Mouse (Mus musculus) hindbrain, embryonic 12.5 days (tissue): Measurements from ENCODE around the gene Ica1. TPM values are rescaled to one million over a fixed set of nuclear protein-coding genes. Genes with fewer than 3 reads are reported as not detected.

Experiments used
- ATAC-seq: fragments of 200-750 bp; cut with Nextera tagmentation; 2 replicates; pipeline ENCODE4 v1.8.0; 2017; ENCODE audit warnings: moderate TSS enrichment; ENCODE audit not compliant: low FRiP score
- H3K27ac ChIP-seq: fragments of 300-500 bp; sonication (generic); 2 replicates; pipeline ENCODE4 v1.5.1; 2016; ENCODE audit warnings: mild to moderate bottlenecking
- H3K27me3 ChIP-seq: fragments of 300-500 bp; sonication (generic); 2 replicates; pipeline ENCODE4 v1.6.1; 2016; ENCODE audit warnings: mild to moderate bottlenecking
- H3K36me3 ChIP-seq: fragments of 300-500 bp; sonication (generic); 2 replicates; pipeline ENCODE4 v1.6.1; 2016; ENCODE audit warnings: mild to moderate bottlenecking
- H3K4me1 ChIP-seq: fragments of 300-500 bp; sonication (generic); 2 replicates; pipeline ENCODE4 v1.6.1; 2016
- H3K4me2 ChIP-seq: fragments of 300-500 bp; sonication (generic); replicated peaks from 2 replicates; pipeline ENCODE4 v1.6.1; 2016; ENCODE audit warnings: mild to moderate bottlenecking
- H3K4me3 ChIP-seq: fragments of 300-500 bp; sonication (generic); 2 replicates; pipeline ENCODE4 v1.5.1; 2016; ENCODE audit warnings: mild to moderate bottlenecking
- H3K9ac ChIP-seq: fragments of 300-500 bp; sonication (generic); 2 replicates; pipeline ENCODE4 v1.6.1; 2016; ENCODE audit warnings: mild to moderate bottlenecking, moderate library complexity
- H3K9me3 ChIP-seq: fragments of 300-500 bp; sonication (generic); replicated peaks from 2 replicates; pipeline ENCODE4 v1.6.1; 2016; ENCODE audit warnings: mild to moderate bottlenecking
- WGBS: fragments of 180-500 bp; shearing (Covaris S2); methylation state at CpG from one replicate; pipeline ENCODE4 v1.1.7; 2016; 5-methylcytosine and 5-hydroxymethylcytosine counted together
- polyA plus RNA-seq: library from polyadenylated mRNA; unstranded; fragments of >200 nt; fragmentation: Nextera tagmentation; extraction: Ambion mirVana; gene quantifications from 2 replicates; pipeline ENCODE4 v1.2.1, GENCODE M21; 2016

The Ica1 gene
- polyA plus RNA-seq, 1 experiment from 2014 or later: 32.8 TPM

- Histone ChIP-seq H3K4me1 (no peaks in the 10 kb centered on the region), H3K27me3 (no peaks in the 10 kb centered on the region), H3K27ac (no peak overlapping the region), H3K36me3 (no peaks in the 10 kb centered on the region), H3K9me3 (no peaks in the 10 kb centered on the region), H3K4me3 (no peak overlapping the region), H3K9ac (no peak overlapping the region), H3K4me2 (no peak overlapping the region)
- ATAC-seq: peak; percentile 78
- WGBS: 59% methylated on average over 6 of the region's 6 CpGs
Observed at GRCm38 (mm10) chr6:8668013-8668811, 110.1 kb downstream of the Ica1 start.

DNA sequence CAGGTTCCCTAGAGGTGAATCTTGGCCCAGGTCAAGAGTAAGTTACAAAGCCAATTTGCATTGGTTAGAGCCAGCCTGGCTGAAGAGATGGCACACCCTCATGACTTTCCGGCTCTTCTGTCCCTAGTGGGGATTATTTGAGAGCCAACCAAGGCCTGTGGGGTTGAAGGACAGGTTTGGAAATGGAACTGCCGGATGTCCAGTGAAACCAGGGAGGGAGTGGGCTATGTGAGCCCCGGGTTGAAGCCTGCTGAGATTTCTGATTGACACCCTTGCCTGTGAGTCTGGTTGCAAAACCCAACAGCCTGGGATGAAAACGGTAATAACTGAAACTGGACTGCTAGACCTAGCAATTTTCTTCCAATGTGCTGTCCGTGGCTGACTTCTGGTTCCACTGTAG lies 112.5 kb downstream of the Ica1 start:
- 91% methylated on average over 5 of the region's 5 CpGs for WGBS
- no peak for ATAC-seq
- H3K27me3 ChIP-seq: no peaks in the 10 kb centered on the region

DNA sequence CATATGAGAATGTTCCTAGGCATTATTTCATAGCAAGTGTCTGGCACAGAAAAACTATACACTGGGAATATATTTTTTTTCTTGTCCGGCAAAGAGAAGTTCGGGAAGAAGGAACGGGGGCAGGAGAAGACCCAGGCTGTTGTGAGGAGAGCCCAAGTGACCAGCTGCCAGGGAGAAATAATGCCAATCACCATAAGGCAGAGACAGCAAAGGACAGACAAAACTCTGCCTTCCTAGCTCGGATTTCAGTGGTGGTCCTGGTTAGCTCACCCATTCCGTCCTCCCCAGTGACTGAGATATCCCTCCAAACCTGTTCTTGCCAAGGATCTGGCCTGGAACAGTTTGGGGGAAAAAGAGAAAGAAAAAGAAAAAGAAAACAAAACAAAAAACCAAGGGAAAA lies 113.3 kb downstream of the Ica1 start:
- 88% methylated on average over 5 of the region's 5 CpGs for whole genome bisulfite sequencing
- no peaks in the 10 kb centered on the region for H3K36me3 ChIP-seq
- no peak overlapping the region for H3K9ac ChIP-seq
- no peak overlapping the region for H3K4me2 ChIP-seq
- no peak for ATAC-seq
- peaks cover 14% of the 10 kb centered on the region; the same call in 1 of the 2 replicates for H3K4me1 ChIP-seq
- H3K9me3 ChIP-seq: no peaks in the 10 kb centered on the region
- no peak overlapping the region for H3K27ac ChIP-seq
- no peak overlapping the region for H3K4me3 ChIP-seq
- no peaks in the 10 kb centered on the region for H3K27me3 ChIP-seq

More for the DNA sequence above, 112.5 kb downstream of the Ica1 start:
- peaks cover 13% of the 10 kb centered on the region; the same call in 1 of the 2 replicates for H3K4me1 ChIP-seq
- H3K4me3 ChIP-seq: no peak overlapping the region
- H3K9me3 ChIP-seq: no peaks in the 10 kb centered on the region
- H3K27ac ChIP-seq: no peak overlapping the region
- H3K4me2 ChIP-seq: no peak overlapping the region
- no peaks in the 10 kb centered on the region for H3K36me3 ChIP-seq
- no peak overlapping the region for H3K9ac ChIP-seq

DNA sequence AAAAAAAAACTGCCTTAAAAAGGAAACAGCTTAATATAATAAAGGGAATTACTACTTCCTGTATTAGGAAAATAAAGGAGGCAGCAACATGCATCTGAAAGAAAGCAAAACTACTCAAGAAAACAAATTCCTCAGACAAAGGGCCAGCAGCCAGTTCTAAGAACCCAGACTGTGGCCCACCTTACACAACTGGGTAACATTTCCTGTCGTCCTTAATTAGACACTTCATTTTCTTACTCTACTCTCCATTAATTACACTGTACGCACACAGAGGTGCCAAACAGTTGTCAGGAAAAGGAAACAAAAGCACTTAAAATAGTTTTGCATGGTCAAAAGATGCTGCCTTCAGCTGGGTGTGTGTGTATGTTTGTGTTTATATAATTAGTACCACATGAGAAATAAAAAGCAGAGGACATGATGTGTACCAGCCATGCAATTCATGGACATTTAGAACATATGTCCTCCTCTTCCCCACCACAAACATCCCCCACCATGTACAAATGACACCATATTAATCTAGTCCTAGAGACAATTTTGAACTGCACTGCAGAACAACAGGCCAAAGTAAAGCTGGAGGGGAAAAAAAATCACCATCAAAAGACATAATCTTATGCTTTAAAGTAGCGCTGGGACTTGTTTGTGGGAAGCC lies 115.1 kb downstream of the Ica1 start:
- no peak for ATAC-seq
- 68% methylated on average over 3 of the region's 3 CpGs for WGBS
- H3K9me3 ChIP-seq: no peaks in the 10 kb centered on the region

DNA sequence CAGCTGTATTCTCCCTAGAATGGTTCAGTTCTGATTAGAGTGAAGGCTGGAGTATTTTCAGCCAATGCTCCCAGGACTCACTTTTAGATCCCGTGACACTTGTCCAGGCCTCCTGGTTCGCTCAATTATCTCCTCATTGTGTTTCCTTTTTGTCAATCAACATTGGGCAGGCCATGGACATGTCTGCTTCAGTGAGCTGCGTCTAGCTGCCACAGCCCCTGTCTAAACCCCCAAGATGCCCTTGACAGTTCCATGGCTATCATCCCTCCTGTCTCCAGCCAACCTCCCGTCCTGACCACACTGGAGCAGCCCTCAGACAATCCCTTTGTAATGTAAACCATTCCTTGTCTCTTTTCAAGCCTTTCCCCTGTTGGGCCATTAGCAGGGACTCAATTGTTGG lies 116.9 kb downstream of the Ica1 start:
- no peak overlapping the region for H3K4me2 ChIP-seq
- H3K27ac ChIP-seq: peak overlapping the region; percentile 24
- H3K9ac ChIP-seq: no peak overlapping the region
- H3K9me3 ChIP-seq: no peaks in the 10 kb centered on the region
- ATAC-seq: peak; percentile 55
- 18% methylated on average over 4 of the region's 4 CpGs for WGBS
- H3K4me3 ChIP-seq: no peak overlapping the region
- H3K27me3 ChIP-seq: no peaks in the 10 kb centered on the region
- H3K36me3 ChIP-seq: no peaks in the 10 kb centered on the region
- peaks cover 20% of the 10 kb centered on the region; the same call in 1 of the 2 replicates for H3K4me1 ChIP-seq

More for the DNA sequence above, 115.1 kb downstream of the Ica1 start:
- H3K36me3 ChIP-seq: no peaks in the 10 kb centered on the region
- H3K27ac ChIP-seq: no peak overlapping the region
- peaks cover 20% of the 10 kb centered on the region; the same call in 1 of the 2 replicates for H3K4me1 ChIP-seq
- H3K4me2 ChIP-seq: no peak overlapping the region
- no peak overlapping the region for H3K9ac ChIP-seq
- no peaks in the 10 kb centered on the region for H3K27me3 ChIP-seq
- no peak overlapping the region for H3K4me3 ChIP-seq

- H3K4me3 ChIP-seq: no peak overlapping the region
- no peaks in the 10 kb centered on the region for H3K27me3 ChIP-seq
- no peak overlapping the region for H3K27ac ChIP-seq
- no peak overlapping the region for H3K9ac ChIP-seq
- no peaks in the 10 kb centered on the region for H3K36me3 ChIP-seq
- H3K4me1 ChIP-seq: peaks cover 20% of the 10 kb centered on the region; the same call in 1 of the 2 replicates
- no peaks in the 10 kb centered on the region for H3K9me3 ChIP-seq
- 80% methylated on average over 2 of the region's 2 CpGs for WGBS
- no peak for ATAC-seq
- H3K4me2 ChIP-seq: no peak overlapping the region
Observed at GRCm38 (mm10) chr6:8660076-8660475, 118.2 kb downstream of the Ica1 start.

DNA sequence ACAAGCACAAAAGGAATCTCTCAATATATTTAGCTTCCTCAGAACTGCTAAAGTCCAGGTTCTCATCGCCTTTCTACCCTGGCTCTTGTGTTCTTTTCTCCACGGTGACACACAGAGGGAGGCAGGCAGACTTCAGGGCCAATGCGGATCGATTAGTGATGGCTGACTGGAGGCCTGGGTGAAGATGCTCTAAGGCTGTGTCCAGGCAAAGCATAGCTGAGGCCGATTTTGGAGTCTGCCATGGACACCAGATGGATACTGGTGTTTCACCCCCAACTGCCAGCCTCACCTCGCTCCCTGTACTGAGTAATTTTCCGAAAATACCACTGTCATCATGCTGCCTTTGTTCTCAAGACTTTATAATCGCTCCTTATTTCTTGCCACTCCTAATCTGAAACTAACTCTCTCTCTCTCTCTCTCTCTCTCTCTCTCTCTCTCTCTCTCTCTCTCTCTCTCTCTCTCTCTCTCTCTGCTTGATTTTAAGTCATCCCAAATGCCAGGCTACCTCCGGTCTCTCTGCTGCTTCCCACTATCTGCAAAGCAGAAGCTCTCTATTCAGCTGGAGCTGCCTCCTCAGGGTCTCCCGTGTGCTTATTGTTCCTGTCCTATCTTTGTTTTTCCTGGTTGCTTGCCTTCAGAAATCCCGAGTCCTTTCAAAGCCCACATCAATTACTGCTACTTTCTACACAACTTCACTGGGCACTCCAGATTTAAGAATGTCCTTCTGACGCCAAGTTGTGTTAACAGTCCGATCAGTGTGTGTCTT lies 118.9 kb downstream of the Ica1 start:
- Histone ChIP-seq H3K9ac (no peak overlapping the region), H3K27ac (peak overlapping the region; percentile 40), H3K4me1 (peaks cover 20% of the 10 kb centered on the region; the same call in 1 of the 2 replicates), H3K27me3 (no peaks in the 10 kb centered on the region), H3K36me3 (no peaks in the 10 kb centered on the region), H3K9me3 (no peaks in the 10 kb centered on the region), H3K4me2 (peak overlapping the region; percentile 32), H3K4me3 (no peak overlapping the region)
- 31% methylated on average over 13 of the region's 13 CpGs for WGBS
- peak; percentile 78 for ATAC-seq

GRCm38 (mm10) chr6:8658431-8658830 lies 119.9 kb downstream of the Ica1 start:
- WGBS: 76% methylated on average over 4 of the region's 4 CpGs
- no peak for ATAC-seq

GRCm38 (mm10) chr6:8657459-8657858 lies 120.8 kb downstream of the Ica1 start:
- no peaks in the 10 kb centered on the region for H3K27me3 ChIP-seq
- H3K36me3 ChIP-seq: no peaks in the 10 kb centered on the region
- WGBS: 66% methylated on average over 3 of the region's 3 CpGs
- no peak overlapping the region for H3K4me3 ChIP-seq
- no peak for ATAC-seq
- no peaks in the 10 kb centered on the region for H3K9me3 ChIP-seq
- no peak overlapping the region for H3K9ac ChIP-seq
- peaks cover 16% of the 10 kb centered on the region; the same call in 1 of the 2 replicates for H3K4me1 ChIP-seq
- no peak overlapping the region for H3K4me2 ChIP-seq
- no peak overlapping the region for H3K27ac ChIP-seq

More at GRCm38 (mm10) chr6:8658431-8658830, 119.9 kb downstream of the Ica1 start:
- Histone ChIP-seq H3K4me3 (no peak overlapping the region), H3K9me3 (no peaks in the 10 kb centered on the region), H3K36me3 (no peaks in the 10 kb centered on the region), H3K27me3 (no peaks in the 10 kb centered on the region), H3K4me2 (no peak overlapping the region), H3K9ac (no peak overlapping the region), H3K4me1 (peaks cover 20% of the 10 kb centered on the region; the same call in 1 of the 2 replicates), H3K27ac (no peak overlapping the region)

GRCm38 (mm10) chr6:8655454-8655853 lies 122.8 kb downstream of the Ica1 start:
- Histone ChIP-seq H3K9me3 (no peaks in the 10 kb centered on the region), H3K9ac (no peak overlapping the region), H3K27me3 (no peaks in the 10 kb centered on the region), H3K4me2 (no peak overlapping the region), H3K4me3 (no peak overlapping the region), H3K36me3 (no peaks in the 10 kb centered on the region), H3K4me1 (0 out of 2 replicates have a peak, but pooled peaks cover 5% of the 10 kb centered on the region), H3K27ac (no peak overlapping the region)
- no peak for ATAC-seq
- WGBS: 80% methylated on average over 2 of the region's 2 CpGs

GRCm38 (mm10) chr6:8650413-8650812 lies 127.9 kb downstream of the Ica1 start:
- 92% methylated on average over 7 of the region's 7 CpGs for WGBS
- ATAC-seq: no peak
- no peaks in the 10 kb centered on the region for H3K27me3 ChIP-seq
- no peak overlapping the region for H3K4me3 ChIP-seq
- no peaks in the 10 kb centered on the region; the same call in 1 of the 2 replicates for H3K4me1 ChIP-seq
- H3K4me2 ChIP-seq: no peak overlapping the region
- H3K9me3 ChIP-seq: no peaks in the 10 kb centered on the region
- no peak overlapping the region for H3K9ac ChIP-seq
- no peaks in the 10 kb centered on the region for H3K36me3 ChIP-seq
- no peak overlapping the region for H3K27ac ChIP-seq

DNA sequence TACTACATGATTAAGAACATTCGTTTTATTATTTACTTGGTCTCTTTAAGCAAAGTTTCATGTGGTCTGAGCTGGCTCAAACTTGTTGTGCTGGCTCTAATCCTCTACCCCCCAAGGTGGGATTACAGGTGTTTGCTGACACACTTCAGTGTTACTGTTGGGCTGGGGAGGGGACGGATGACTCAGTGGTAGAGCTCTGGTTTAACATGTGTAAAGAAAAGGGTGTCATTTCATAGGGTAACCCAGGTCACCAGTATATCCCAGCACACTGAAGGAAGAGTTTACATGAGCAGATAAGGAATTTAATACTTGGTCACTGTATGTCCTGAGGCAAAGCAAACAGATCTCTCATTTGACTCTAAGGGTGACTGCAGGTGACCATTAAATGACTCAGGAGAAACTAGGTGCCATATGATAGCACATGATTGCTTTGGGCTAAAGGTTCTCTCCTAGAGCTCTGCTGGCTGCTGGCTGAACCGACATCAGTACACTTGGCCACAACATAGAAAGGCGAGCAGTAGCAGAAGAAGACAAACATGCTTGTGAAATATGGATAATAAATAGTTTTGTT lies 128.9 kb downstream of the Ica1 start:
- Histone ChIP-seq H3K36me3 (no peaks in the 10 kb centered on the region), H3K4me2 (no peak overlapping the region), H3K9ac (no peak overlapping the region), H3K4me3 (no peak overlapping the region), H3K27me3 (no peaks in the 10 kb centered on the region), H3K4me1 (no peaks in the 10 kb centered on the region; the same call in 1 of the 2 replicates), H3K27ac (no peak overlapping the region), H3K9me3 (no peaks in the 10 kb centered on the region)
- no peak for ATAC-seq
- 67% methylated on average over 4 of the region's 4 CpGs for WGBS
